Mouse (Mus musculus): ENCODE data around the gene Pltp. TPM values are rescaled to one million over a fixed set of nuclear protein-coding genes. Genes with fewer than 3 reads are reported as not detected.

The Pltp gene
- polyA plus RNA-seq, 1 experiment from 2014 or later, result 10.8 TPM

GRCm38 (mm10) chr2:164791841-164792261, 65.7 kb downstream of the Pltp start:
- H3K9ac ChIP-seq (ENCODE audit: low read depth, low read length), result no peak overlapping the region
- no peak for ATAC-seq (replicated peaks; ENCODE audit: insufficient number of reproducible peaks, low FRiP score, low TSS enrichment)
- 91% methylated on average over 18 of the region's 18 CpGs for WGBS (ENCODE audit: insufficient replicate concordance)
- 0 out of 2 replicates have a peak, but pooled peaks cover 17% of the 10 kb centered on the region for H3K4me1 ChIP-seq (ENCODE audit: control insufficient read depth, insufficient read depth, low read length)
- H3K9me3 ChIP-seq (replicated peaks; ENCODE audit: control insufficient read depth, low read length), result no peaks in the 10 kb centered on the region
- no peak overlapping the region for H3K4me3 ChIP-seq (ENCODE audit: low read depth, low read length)
- no peak overlapping the region for H3K27ac ChIP-seq (ENCODE audit: low read depth, low read length)
- no peaks in the 10 kb centered on the region for H3K27me3 ChIP-seq (ENCODE audit: control insufficient read depth, insufficient read depth, low read length)
- no peak overlapping the region for H3K4me2 ChIP-seq
- peaks cover 13% of the 10 kb centered on the region; the same call in 1 of the 2 replicates for H3K36me3 ChIP-seq (ENCODE audit: control insufficient read depth, insufficient read depth, low read length)

- no peak for ATAC-seq (replicated peaks; ENCODE audit: insufficient number of reproducible peaks, low FRiP score, low TSS enrichment)
- Histone ChIP-seq H3K4me1 (ENCODE audit: control insufficient read depth, insufficient read depth, low read length) (0 out of 2 replicates have a peak, but pooled peaks cover 19% of the 10 kb centered on the region), H3K9ac (ENCODE audit: low read depth, low read length) (no peak overlapping the region), H3K36me3 (ENCODE audit: control insufficient read depth, insufficient read depth, low read length) (peaks cover 11% of the 10 kb centered on the region; the same call in 1 of the 2 replicates), H3K27me3 (ENCODE audit: control insufficient read depth, insufficient read depth, low read length) (no peaks in the 10 kb centered on the region), H3K27ac (ENCODE audit: low read depth, low read length) (no peak overlapping the region), H3K9me3 (replicated peaks; ENCODE audit: control insufficient read depth, low read length) (no peaks in the 10 kb centered on the region), H3K4me3 (ENCODE audit: low read depth, low read length) (no peak overlapping the region), H3K4me2 (no peak overlapping the region)
- WGBS (ENCODE audit: insufficient replicate concordance), result 72% methylated on average over 4 of the region's 4 CpGs
Observed at GRCm38 (mm10) chr2:164790451-164790850, 67.1 kb downstream of the Pltp start.

Other genes with a start within 250 kb of the Pltp start
- not detected in 2 replicates for gene Wfdc6b, start 244.2 kb downstream of the Pltp start, polyA plus RNA-seq (2014; fragmentation: Nextera tagmentation; extraction: Ambion mirVana)
- gene Wfdc8, start 244.1 kb downstream of the Pltp start, polyA plus RNA-seq (2014; fragmentation: Nextera tagmentation; extraction: Ambion mirVana), result not detected in 2 replicates
- not detected in 2 replicates for gene Wfdc16, start 218.9 kb downstream of the Pltp start, polyA plus RNA-seq (2014; fragmentation: Nextera tagmentation; extraction: Ambion mirVana)
- 0.53 TPM in 1 of 2 replicates, not detected in the other for gene Wfdc10, start 201.7 kb downstream of the Pltp start, polyA plus RNA-seq (2014; fragmentation: Nextera tagmentation; extraction: Ambion mirVana)
- not detected in 2 replicates for gene Wfdc9, start 201.1 kb downstream of the Pltp start, polyA plus RNA-seq (2014; fragmentation: Nextera tagmentation; extraction: Ambion mirVana)
- not detected in 2 replicates for gene Wfdc11, start 183.6 kb downstream of the Pltp start, polyA plus RNA-seq (2014; fragmentation: Nextera tagmentation; extraction: Ambion mirVana)
- gene Wfdc13, start 172.6 kb downstream of the Pltp start, polyA plus RNA-seq (2014; fragmentation: Nextera tagmentation; extraction: Ambion mirVana), result not detected in 2 replicates
- not detected in 2 replicates for gene Spint4, start 159.2 kb downstream of the Pltp start, polyA plus RNA-seq (2014; fragmentation: Nextera tagmentation; extraction: Ambion mirVana)
- not detected in 2 replicates for gene Spint5, start 142.4 kb downstream of the Pltp start, polyA plus RNA-seq (2014; fragmentation: Nextera tagmentation; extraction: Ambion mirVana)
- gene Wfdc3, start 111.8 kb downstream of the Pltp start, polyA plus RNA-seq (2014; fragmentation: Nextera tagmentation; extraction: Ambion mirVana), result 0.19 TPM in 1 of 2 replicates, not detected in the other
- 52.6 and 57.3 TPM in 2 replicates for gene Dnttip1, start 111.7 kb downstream of the Pltp start, polyA plus RNA-seq (2014; fragmentation: Nextera tagmentation; extraction: Ambion mirVana)
- 449 and 506 TPM in 2 replicates for gene Ube2c, start 87.8 kb downstream of the Pltp start, polyA plus RNA-seq (2014; fragmentation: Nextera tagmentation; extraction: Ambion mirVana)
- 0.48 and 1.4 TPM in 2 replicates for gene Tnnc2, start 77.7 kb downstream of the Pltp start, polyA plus RNA-seq (2014; fragmentation: Nextera tagmentation; extraction: Ambion mirVana)
- gene Snx21, start 71.9 kb downstream of the Pltp start, polyA plus RNA-seq (2014; fragmentation: Nextera tagmentation; extraction: Ambion mirVana), result 25.1 and 27.2 TPM in 2 replicates
- 15.1 and 16.8 TPM in 2 replicates for gene Acot8, start 52.8 kb downstream of the Pltp start, polyA plus RNA-seq (2014; fragmentation: Nextera tagmentation; extraction: Ambion mirVana)
- 7.2 and 7.4 TPM in 2 replicates for gene Zswim3, start 52.6 kb downstream of the Pltp start, polyA plus RNA-seq (2014; fragmentation: Nextera tagmentation; extraction: Ambion mirVana)
- 11.4 and 11.7 TPM in 2 replicates for gene Zswim1, start 35.0 kb downstream of the Pltp start, polyA plus RNA-seq (2014; fragmentation: Nextera tagmentation; extraction: Ambion mirVana)
- gene Spata25, start 29.2 kb downstream of the Pltp start, polyA plus RNA-seq (2014; fragmentation: Nextera tagmentation; extraction: Ambion mirVana), result 0.30 TPM in 1 of 2 replicates, not detected in the other
- 143 and 149 TPM in 2 replicates for gene Ctsa, start 24.8 kb downstream of the Pltp start, polyA plus RNA-seq (2014; fragmentation: Nextera tagmentation; extraction: Ambion mirVana)
- 41.9 and 43.2 TPM in 2 replicates for gene Neurl2, start 24.3 kb downstream of the Pltp start, polyA plus RNA-seq (2014; fragmentation: Nextera tagmentation; extraction: Ambion mirVana)
- gene Pcif1, start 21.6 kb upstream of the Pltp start, polyA plus RNA-seq (2014; fragmentation: Nextera tagmentation; extraction: Ambion mirVana), result 50.1 and 54.8 TPM in 2 replicates
- 8.8 and 8.9 TPM in 2 replicates for gene Zfp335, start 54.0 kb upstream of the Pltp start, polyA plus RNA-seq (2014; fragmentation: Nextera tagmentation; extraction: Ambion mirVana)
- 0.16 and 0.46 TPM in 2 replicates for gene Mmp9, start 83.1 kb upstream of the Pltp start, polyA plus RNA-seq (2014; fragmentation: Nextera tagmentation; extraction: Ambion mirVana)
- gene Slc12a5, start 103.1 kb upstream of the Pltp start, polyA plus RNA-seq (2014; fragmentation: Nextera tagmentation; extraction: Ambion mirVana), result 1.0 and 1.6 TPM in 2 replicates
- gene Ncoa5, start 177.2 kb upstream of the Pltp start, polyA plus RNA-seq (2014; fragmentation: Nextera tagmentation; extraction: Ambion mirVana), result 36.0 and 39.8 TPM in 2 replicates
- gene Cd40, start 197.9 kb upstream of the Pltp start, polyA plus RNA-seq (2014; fragmentation: Nextera tagmentation; extraction: Ambion mirVana), result 9.6 and 9.7 TPM in 2 replicates
- gene 1700025C18Rik, start 233.0 kb upstream of the Pltp start, polyA plus RNA-seq (2014; fragmentation: Nextera tagmentation; extraction: Ambion mirVana), result not detected in 2 replicates